Mouse (Mus musculus) stomach, embryonic 16.5 days (tissue): ENCODE results near the gene G0s2. TPM values are rescaled to one million over a fixed set of nuclear protein-coding genes. Genes with fewer than 3 reads are reported as not detected.
A peak's percentile ranks its signal among the peaks of the same experiment; 100 is the strongest.

ENCODE experiments used
- ATAC-seq: fragments of 200-750 bp; cut with Nextera tagmentation; 2 replicates; pipeline ENCODE4 v1.8.0; 2017; ENCODE audit warnings: moderate number of reproducible peaks, moderate TSS enrichment; ENCODE audit not compliant: insufficient read depth, low FRiP score
- H3K27ac ChIP-seq: fragments of 300-500 bp; sonication (generic); 2 replicates; pipeline ENCODE4 v1.5.1; 2014; ENCODE audit warnings: low read length
- H3K27me3 ChIP-seq: fragments of 300-500 bp; sonication (generic); 2 replicates; pipeline ENCODE4 v1.6.1; 2014; ENCODE audit warnings: low read length, control low read depth, mixed read lengths; ENCODE audit not compliant: control insufficient read depth, insufficient read depth
- H3K36me3 ChIP-seq: fragments of 300-500 bp; sonication (generic); 2 replicates; pipeline ENCODE4 v1.6.1; 2014; ENCODE audit warnings: low read length; ENCODE audit not compliant: control insufficient read depth, insufficient read depth
- H3K4me1 ChIP-seq: fragments of 300-500 bp; sonication (generic); 2 replicates; pipeline ENCODE4 v1.6.1; 2014; ENCODE audit warnings: low read length, control low read depth, mixed read lengths; ENCODE audit not compliant: control insufficient read depth, insufficient read depth
- H3K4me2 ChIP-seq: fragments of 300-500 bp; sonication (generic); 2 replicates; pipeline ENCODE4 v1.6.1; 2014; ENCODE audit warnings: low read depth, low read length, mixed read lengths
- H3K4me3 ChIP-seq: fragments of 300-500 bp; sonication (generic); replicated peaks from 2 replicates; pipeline ENCODE4 v1.5.1; 2014; ENCODE audit warnings: mild to moderate bottlenecking, low read length
- H3K9ac ChIP-seq: fragments of 300-500 bp; sonication (generic); 2 replicates; pipeline ENCODE4 v1.6.1; 2014; ENCODE audit warnings: low read length
- H3K9me3 ChIP-seq: fragments of 300-500 bp; sonication (generic); replicated peaks from 2 replicates; pipeline ENCODE4 v1.6.1; 2016; ENCODE audit warnings: low read length, control low read depth; ENCODE audit not compliant: control insufficient read depth
- WGBS: fragments of 180-500 bp; shearing (Covaris S2); extraction: QIAGEN DNeasy Blood & Tissue Kit; methylation state at CpG from one replicate; pipeline ENCODE4 v1.1.7; 2014; 5-methylcytosine and 5-hydroxymethylcytosine counted together
- polyA plus RNA-seq: library from polyadenylated mRNA; unstranded; fragments of >200 nt; fragmentation: Nextera tagmentation; extraction: Ambion mirVana; gene quantifications from 2 replicates; pipeline ENCODE4 v1.2.1, GENCODE M21; 2015

Gene G0s2
- polyA plus RNA-seq, 1 experiment from 2014 or later: 46.7 TPM

- WGBS: 64% methylated on average over 1 of the region's 1 CpGs
- H3K27ac ChIP-seq: no peak overlapping the region
- no peaks in the 10 kb centered on the region for H3K27me3 ChIP-seq
- H3K9ac ChIP-seq: no peak overlapping the region
- no peaks in the 10 kb centered on the region for H3K9me3 ChIP-seq
- H3K4me3 ChIP-seq: no peak overlapping the region
- no peaks in the 10 kb centered on the region for H3K4me1 ChIP-seq
- no peak for ATAC-seq
- H3K36me3 ChIP-seq: no peaks in the 10 kb centered on the region
- no peak overlapping the region for H3K4me2 ChIP-seq
Observed at GRCm38 (mm10) chr1:193309785-193310518, 36.9 kb upstream of the G0s2 start.

GRCm38 (mm10) chr1:193306832-193307231, 33.8 kb upstream of the G0s2 start:
- no peaks in the 10 kb centered on the region for H3K4me1 ChIP-seq
- WGBS: 86% methylated on average over 2 of the region's 2 CpGs

GRCm38 (mm10) chr1:193305386-193305785, 32.4 kb upstream of the G0s2 start:
- 44% methylated on average over 7 of the region's 7 CpGs for WGBS
- Histone ChIP-seq H3K36me3 (no peaks in the 10 kb centered on the region), H3K4me2 (no peak overlapping the region), H3K4me1 (peaks cover 7% of the 10 kb centered on the region; the same call in 1 of the 2 replicates), H3K27ac (no peak overlapping the region), H3K27me3 (no peaks in the 10 kb centered on the region), H3K4me3 (no peak overlapping the region), H3K9ac (no peak overlapping the region), H3K9me3 (no peaks in the 10 kb centered on the region)
- ATAC-seq: no peak

More at GRCm38 (mm10) chr1:193306832-193307231, 33.8 kb upstream of the G0s2 start:
- H3K36me3 ChIP-seq: no peaks in the 10 kb centered on the region
- no peak overlapping the region for H3K27ac ChIP-seq
- ATAC-seq: no peak
- H3K9me3 ChIP-seq: no peaks in the 10 kb centered on the region
- H3K9ac ChIP-seq: no peak overlapping the region
- H3K4me2 ChIP-seq: no peak overlapping the region
- no peaks in the 10 kb centered on the region for H3K27me3 ChIP-seq
- no peak overlapping the region for H3K4me3 ChIP-seq

GRCm38 (mm10) chr1:193303096-193303495, 30.1 kb upstream of the G0s2 start:
- Histone ChIP-seq H3K27me3 (no peaks in the 10 kb centered on the region), H3K27ac (no peak overlapping the region), H3K4me2 (peak overlapping the region; percentile 39), H3K9ac (peak overlapping the region; percentile 26; the same call in 1 of the 2 replicates), H3K9me3 (no peaks in the 10 kb centered on the region), H3K4me3 (no peak overlapping the region), H3K4me1 (peaks cover 7% of the 10 kb centered on the region; the same call in 1 of the 2 replicates), H3K36me3 (no peaks in the 10 kb centered on the region)
- ATAC-seq: no peak
- WGBS: 68% methylated on average over 2 of the region's 2 CpGs

- Histone ChIP-seq H3K27me3 (no peaks in the 10 kb centered on the region), H3K27ac (peak overlapping the region; percentile 86), H3K4me3 (peak overlapping the region; percentile 35), H3K4me2 (peak overlapping the region; percentile 39), H3K36me3 (no peaks in the 10 kb centered on the region), H3K9ac (peak overlapping the region; percentile 59), H3K4me1 (peaks cover 7% of the 10 kb centered on the region; the same call in 1 of the 2 replicates), H3K9me3 (no peaks in the 10 kb centered on the region)
- ATAC-seq: peak; percentile 81
- 45% methylated on average over 8 of the region's 8 CpGs for WGBS
Observed at GRCm38 (mm10) chr1:193302093-193302405, 29.0 kb upstream of the G0s2 start.

GRCm38 (mm10) chr1:193301216-193302092, 28.4 kb upstream of the G0s2 start:
- H3K9me3 ChIP-seq: no peaks in the 10 kb centered on the region
- peak overlapping the region; percentile 86 for H3K27ac ChIP-seq
- no peaks in the 10 kb centered on the region for H3K36me3 ChIP-seq
- no peaks in the 10 kb centered on the region for H3K27me3 ChIP-seq
- peak overlapping the region; percentile 35 for H3K4me3 ChIP-seq
- H3K9ac ChIP-seq: peak overlapping the region; percentile 59
- H3K4me2 ChIP-seq: peak overlapping the region; percentile 39
- 48% methylated on average over 6 of the region's 6 CpGs for WGBS
- peaks cover 7% of the 10 kb centered on the region; the same call in 1 of the 2 replicates for H3K4me1 ChIP-seq
- peak; percentile 92 for ATAC-seq

- Histone ChIP-seq H3K9me3 (no peaks in the 10 kb centered on the region), H3K4me2 (no peak overlapping the region), H3K4me1 (peaks cover 7% of the 10 kb centered on the region; the same call in 1 of the 2 replicates), H3K4me3 (no peak overlapping the region), H3K36me3 (no peaks in the 10 kb centered on the region), H3K9ac (no peak overlapping the region), H3K27me3 (no peaks in the 10 kb centered on the region), H3K27ac (0 out of 2 replicates have a peak overlapping the region, but pooled peaks have one; percentile 86)
- 58% methylated on average over 1 of the region's 1 CpGs for WGBS
- ATAC-seq: no peak
Observed at GRCm38 (mm10) chr1:193299995-193300394, 27.0 kb upstream of the G0s2 start.

- H3K9ac ChIP-seq: no peak overlapping the region
Observed at GRCm38 (mm10) chr1:193298141-193298765, 25.2 kb upstream of the G0s2 start.

More at GRCm38 (mm10) chr1:193298141-193298765, 25.2 kb upstream of the G0s2 start:
- no peak for ATAC-seq
- no peaks in the 10 kb centered on the region for H3K27me3 ChIP-seq
- H3K9me3 ChIP-seq: no peaks in the 10 kb centered on the region
- H3K4me2 ChIP-seq: no peak overlapping the region
- peaks cover 7% of the 10 kb centered on the region; the same call in 1 of the 2 replicates for H3K4me1 ChIP-seq
- 86% methylated on average over 3 of the region's 3 CpGs for WGBS
- no peak overlapping the region for H3K4me3 ChIP-seq
- no peak overlapping the region for H3K27ac ChIP-seq
- H3K36me3 ChIP-seq: no peaks in the 10 kb centered on the region
